Mouse (Mus musculus): ENCODE measurements around the gene Defb25.

- no peak for TF ChIP-seq CTCF (IDR thresholded peaks at IDR 0.05; ENCODE audit: low read depth, low read length)
- TF ChIP-seq POLR2A (IDR thresholded peaks at IDR 0.05; ENCODE audit: extremely low read depth, insufficient read depth, low read length), result no peak
Measured at GRCm38 (mm10) chr2:152607746-152608145, 15.1 kb downstream of the Defb25 start.

Measured in liver, adult 2 months (tissue).